Mouse (Mus musculus) cerebellum, adult 11 months (tissue): Measurements from ENCODE around the gene Clstn2.

ENCODE experiments used
- DNase-seq: peaks from one replicate; pipeline ENCODE4 v3.0.0; 2022

The Clstn2 gene

DNA sequence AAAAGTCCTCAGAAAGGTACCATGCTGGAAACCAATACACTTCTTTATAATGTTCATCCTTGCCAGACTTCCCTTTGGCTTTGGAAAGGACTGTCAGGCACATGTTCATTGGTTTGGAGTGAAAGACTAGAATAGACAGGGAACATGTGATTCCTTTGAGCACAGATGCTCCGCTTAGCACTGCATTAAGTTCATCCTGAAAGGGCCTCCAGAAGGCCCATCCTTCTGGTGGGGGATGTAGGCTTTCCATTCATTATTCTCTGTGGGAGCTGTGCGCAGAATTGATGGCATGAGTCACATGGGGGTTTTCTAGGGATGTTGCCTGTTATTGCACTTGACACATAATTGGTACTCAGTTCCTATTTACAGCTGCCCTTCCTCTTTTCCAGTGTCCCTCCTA lies 498.8 kb downstream of the Clstn2 start:
- no peak for DNase-seq

DNA sequence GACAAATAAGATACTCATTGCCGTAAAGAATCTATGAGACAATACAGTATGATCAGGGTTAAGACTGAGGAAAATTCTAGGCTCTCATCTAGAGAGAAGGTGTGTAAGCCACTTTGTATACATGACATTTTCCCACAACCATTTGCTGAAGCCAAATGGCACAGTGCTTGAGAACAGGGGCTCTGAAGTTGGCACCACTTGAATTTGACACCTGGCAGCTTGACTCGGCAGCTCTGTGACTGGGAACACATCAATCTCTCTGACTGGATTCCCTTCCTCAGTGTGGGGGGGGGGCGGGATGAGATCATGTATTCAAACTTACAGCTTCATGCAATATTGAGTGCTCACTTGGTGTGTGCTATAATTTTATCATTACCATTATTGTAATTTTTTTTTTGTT lies 499.7 kb downstream of the Clstn2 start:
- no peak for DNase-seq

DNA sequence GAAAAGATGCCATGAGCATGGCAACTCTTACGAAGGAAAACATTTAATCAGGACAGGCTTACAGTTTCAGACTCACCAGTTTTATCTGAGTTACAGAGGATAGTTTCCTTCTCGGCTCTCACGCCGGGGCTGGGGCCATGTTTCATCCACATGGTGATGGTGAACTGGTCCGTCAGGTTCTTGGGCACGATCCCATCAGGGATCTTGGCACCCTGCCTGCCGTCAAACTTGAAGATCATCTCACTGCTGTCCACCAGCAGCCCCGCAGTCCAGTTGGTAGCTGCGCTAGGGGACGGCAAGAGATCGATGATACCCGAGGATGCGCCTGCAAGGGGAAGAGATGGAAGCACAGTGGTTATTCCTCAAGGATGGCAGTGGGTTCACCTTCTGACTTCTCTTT lies 500.4 kb downstream of the Clstn2 start:
- DNase-seq: no peak

DNA sequence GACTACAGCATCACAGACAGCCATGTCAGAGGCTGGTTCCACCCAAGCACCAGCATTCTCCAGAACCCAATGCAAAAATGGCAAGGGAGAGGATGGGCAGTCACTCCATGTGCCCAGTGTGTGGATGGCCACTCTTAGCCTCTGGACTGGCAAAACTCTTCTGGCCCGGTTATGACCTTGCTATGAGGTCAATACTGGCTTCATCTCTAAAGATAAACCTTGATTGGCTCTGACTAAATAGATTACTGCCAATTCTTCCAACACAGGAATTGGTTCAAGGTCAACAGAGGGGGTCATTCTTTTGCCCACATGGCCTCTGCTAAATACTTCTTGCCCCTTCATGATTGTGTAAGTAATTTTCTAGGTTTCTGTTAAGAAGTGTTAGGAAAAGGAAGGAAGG lies 505.1 kb downstream of the Clstn2 start:
- DNase-seq: no peak

DNA sequence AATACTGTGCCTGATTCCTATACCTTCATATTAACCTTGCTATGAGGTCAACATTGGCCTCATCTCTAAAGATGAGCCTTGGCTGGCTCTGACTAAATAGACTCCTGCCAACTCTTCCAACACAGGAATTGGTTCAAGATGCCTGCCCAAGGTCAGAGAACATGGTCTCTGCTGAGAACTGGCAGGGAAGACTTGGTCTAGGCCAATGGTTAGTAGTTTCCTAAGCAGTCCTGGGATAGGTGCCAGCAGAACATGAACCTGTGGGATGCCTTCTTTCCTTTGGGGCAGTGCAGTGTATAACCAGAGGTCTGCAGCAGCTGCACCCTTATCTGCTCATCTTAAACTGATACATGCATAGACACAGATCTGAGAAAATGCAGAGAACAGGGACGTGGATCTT lies 505.7 kb downstream of the Clstn2 start:
- DNase-seq: no peak

DNA sequence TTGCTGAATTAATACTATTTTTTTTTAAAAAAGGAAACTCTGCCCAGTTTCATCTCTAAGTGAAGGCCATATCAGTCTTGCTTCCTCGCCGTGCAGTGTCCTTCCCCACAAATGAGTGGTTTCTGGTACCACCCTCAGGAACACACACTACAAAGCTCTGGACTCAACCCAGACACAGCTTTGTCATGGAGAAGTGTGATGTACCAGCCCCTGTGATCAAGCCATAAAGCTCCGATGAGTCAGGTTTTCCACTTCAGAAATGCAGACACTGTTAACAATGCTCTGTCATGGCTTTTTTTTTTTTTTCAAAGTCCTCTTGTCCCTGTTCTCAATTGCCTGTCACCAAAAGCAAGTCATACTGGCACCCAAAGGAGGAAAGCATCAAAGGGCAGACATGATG lies 507.4 kb downstream of the Clstn2 start:
- no peak for DNase-seq

DNA sequence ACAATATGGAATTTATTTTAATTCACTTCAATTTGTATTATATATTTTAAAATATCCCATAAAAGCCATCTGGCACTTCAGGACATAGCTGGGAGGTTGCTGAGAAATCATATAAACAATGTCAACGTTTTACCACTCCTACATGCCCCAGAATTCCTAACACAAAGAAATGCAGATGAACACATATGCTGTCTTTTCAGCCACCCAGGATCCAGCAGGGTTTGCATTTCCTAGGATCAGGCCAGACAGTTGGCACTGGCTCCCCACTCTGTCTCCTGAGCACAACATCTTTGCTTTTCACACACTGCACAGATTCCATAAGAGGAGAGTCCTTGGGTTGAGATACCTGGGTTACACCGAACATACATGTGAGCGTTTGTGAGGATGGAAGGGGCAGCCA lies 508.1 kb downstream of the Clstn2 start:
- DNase-seq: no peak

DNA sequence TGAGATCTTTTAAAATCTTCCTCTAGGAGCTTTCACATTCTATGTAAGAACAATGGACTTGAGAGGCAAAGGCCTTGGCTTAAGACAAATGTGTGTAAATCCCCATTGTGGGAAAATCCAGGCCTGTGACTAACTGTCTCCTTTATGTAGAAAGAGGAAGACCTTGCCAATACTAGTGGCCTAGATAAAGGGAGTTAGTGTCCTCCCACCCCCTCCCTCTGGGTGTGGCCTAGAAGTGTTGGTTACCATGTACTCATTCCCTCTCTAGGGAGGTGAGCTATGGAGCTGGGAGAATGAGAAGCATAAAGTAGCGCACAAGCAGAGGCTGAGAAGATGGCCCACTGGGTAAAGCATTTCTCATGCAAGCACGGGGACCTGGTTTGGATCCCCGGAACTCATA lies 512.2 kb downstream of the Clstn2 start:
- DNase-seq: no peak

DNA sequence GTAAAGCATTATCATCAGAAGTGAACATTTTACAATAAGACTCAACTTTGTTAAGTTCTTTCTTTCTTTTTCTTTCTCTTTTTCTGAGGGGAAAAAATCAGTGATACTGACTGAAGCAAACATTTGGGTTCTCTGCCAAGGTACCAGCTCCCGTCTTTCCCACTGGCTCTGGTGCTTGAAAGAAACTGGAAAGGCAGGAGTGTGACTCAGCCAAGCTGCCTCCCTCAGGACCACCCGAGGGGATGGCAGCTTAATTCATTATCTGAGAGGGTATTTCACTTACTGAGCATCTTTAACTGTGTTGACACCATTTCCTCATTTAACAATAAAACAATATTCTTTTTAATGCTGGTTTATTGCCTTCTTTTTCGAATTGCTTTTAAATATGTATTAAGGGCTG lies 516.0 kb downstream of the Clstn2 start:
- DNase-seq: no peak

DNA sequence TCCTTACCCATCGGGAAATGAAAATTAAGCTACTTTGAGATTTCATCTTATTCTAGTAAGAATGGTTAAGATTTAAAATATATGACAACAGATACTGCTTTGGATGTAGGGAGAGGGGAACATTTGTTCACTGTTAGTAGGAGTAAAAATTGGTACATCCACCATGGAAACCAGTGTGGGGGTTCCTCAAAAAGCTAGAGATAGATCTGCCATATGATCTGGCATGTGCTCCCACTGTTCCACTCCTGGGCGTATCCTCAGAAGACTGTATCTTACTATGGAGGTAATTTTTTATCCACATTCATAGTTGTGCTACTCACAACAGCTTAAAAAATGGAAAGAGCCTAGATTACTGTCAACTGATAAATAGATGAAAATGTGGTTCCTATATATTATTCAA lies 518.3 kb downstream of the Clstn2 start:
- DNase-seq: no peak

DNA sequence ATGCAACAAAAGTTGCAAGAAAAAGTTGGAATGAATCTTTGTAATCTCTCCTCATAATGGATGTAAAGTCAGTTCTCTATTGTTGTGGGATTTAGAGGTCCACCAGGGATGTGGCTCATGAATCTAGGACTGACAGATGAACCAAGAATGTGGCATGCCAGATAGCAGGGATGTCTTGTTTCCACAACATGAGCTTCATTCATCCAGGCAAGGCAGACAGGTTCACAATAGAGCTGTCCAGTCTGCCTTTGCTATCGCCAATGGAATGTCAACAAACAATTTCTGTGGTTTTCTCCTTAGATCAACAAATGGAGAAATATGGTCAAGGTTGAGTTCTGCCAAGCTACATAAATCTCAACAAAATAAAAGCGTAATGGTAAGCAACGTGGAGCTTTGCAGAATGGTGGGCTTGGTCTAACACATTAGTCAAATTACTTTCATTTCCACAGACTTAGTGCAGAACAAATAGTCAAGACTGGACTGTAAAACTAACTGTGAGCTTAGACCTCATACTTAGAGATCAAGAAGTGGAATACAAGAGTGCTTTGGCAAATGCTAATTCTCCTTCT lies 520.6 kb downstream of the Clstn2 start:
- DNase-seq: no peak

DNA sequence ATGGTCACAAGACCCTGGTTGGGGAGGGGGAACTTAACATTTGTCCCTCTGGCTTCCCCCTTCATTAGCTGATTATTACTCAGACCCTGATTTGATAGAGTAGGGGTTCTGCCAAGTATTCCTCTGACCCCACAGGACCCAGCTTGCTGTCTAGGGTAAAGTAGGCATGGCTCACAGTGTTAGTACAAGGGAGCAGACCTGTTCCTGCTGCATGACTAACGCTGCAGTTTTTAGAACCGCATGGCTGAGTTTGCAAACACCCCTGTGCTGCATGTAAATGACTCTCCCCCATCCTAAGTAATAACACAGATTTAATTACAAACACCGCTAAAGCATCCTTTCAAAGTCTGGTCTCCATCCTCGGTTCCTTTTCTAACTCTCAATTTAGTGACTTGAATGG lies 531.6 kb downstream of the Clstn2 start:
- no peak for DNase-seq

DNA sequence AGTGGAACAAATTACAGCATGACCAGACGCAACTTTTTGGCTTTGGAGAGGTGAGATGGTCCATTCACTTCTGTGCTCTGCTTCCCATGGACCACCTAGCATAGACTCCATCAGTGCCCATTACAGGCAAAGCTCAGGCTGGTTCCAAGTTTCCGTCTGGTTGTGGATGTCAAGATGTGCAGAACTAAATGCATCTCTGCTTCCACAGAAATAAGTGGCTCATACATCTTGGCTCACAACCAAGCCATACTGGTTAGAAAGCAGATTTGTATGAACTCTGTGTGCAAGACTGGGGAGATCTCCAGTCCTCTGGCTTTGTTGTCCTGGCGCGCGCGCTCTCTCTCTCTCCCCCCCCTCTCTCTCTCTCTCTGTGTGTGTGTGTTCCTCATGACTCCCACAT lies 537.9 kb downstream of the Clstn2 start:
- DNase-seq: no peak

DNA sequence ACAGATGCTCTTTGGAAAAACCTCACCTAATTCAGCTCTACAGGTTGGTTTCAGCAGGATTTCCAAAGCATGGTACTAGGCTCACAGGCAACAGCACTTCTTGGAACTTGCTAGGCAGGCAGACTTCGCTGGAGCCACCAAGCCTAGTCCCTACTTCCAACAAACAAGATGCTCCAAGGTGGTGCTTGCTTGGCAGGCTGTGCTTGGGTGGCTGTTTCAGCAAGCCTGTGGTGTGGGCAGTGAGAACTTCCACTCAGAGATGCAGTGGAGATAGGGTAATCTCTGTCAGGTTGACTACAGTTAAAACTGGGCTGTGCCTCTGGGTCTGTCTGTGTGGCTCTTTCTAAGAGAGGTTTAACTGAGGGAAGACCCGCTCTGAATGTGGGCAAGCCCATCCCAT lies 541.4 kb downstream of the Clstn2 start:
- DNase-seq: no peak

DNA sequence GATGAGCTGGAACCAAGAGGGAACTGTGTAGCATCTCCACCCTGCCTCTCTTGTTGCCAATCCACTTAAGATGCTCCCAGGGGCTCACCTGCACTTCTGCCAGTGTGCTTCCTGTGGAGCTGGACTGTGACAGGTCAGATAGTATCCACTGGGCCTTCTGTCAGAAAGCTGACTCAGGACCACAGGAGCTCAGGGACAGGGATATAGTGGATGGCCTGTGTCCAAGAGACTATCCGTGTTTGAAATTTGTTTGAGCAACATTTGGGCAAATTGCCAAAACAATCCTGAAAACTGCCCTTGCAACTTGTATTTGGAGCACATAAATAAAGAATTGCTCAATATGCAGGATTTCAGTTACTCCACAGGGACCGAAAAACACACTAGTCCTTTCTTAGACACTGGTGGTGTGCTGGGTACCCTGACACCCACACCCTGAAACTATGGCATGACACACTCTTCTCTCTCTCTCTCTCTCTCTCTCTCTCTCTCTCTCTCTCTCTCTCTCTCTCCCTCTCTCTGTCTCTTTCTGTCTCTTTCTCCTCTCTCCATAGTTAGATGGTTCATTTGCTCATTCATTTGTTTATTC lies 542.3 kb downstream of the Clstn2 start:
- peak; percentile 5 for DNase-seq

DNA sequence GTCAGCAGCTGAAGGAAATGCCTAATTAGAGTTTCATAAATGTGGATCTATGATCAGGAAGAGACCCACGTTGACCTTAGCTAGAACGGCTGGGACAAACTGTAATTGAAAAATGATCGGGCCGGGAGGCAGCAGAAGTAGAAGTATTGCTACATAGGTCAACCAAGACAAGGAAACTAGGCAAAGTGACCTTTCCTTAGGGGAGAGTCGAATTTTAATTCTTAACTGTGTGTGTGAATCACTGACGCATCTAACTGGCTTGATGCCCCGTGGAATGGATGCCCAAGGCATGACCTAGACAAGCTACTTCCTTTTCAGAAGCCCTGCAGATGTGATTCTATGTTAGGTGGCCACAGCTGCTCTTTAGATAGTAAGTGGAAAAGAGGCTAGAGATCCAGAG lies 546.2 kb downstream of the Clstn2 start:
- no peak for DNase-seq

DNA sequence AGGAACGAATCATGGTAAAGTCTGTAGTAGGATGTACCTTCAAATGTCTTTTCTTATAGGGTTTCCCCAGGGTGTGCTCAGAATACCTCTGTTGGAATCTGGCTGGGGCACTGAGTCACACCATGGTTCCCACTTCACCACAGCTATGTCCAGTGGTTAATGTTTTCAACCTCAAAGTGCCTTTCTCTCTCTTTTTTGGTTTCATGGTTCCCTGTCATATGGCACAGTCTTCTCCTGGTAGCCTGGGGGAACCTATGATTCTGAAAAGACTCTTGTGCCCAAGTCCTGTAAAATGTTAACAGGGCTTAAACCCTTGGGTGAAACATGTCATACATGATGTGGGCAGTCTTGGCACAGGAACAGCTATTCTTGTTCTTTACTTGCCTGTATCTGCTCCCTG lies 551.8 kb downstream of the Clstn2 start:
- no peak for DNase-seq

DNA sequence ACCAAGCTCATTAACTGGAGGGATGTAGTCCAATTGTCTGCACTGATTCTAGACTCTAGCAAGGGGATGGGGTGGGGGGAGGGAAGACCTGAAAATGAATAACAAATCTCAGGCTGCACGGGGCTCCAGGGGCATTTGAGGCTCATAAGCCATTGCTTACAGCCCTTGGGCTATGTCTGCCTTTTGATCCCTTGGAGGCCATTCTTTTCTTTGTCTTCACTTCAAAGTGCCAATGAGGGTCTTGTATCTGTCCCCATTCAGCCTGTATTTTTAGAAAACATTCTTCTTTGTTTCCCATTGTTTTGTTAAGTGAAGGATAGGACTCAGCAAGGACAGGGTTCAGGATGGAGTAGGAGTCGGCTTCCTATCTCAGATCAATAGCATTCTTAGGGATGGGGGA lies 556.0 kb downstream of the Clstn2 start:
- no peak for DNase-seq

DNA sequence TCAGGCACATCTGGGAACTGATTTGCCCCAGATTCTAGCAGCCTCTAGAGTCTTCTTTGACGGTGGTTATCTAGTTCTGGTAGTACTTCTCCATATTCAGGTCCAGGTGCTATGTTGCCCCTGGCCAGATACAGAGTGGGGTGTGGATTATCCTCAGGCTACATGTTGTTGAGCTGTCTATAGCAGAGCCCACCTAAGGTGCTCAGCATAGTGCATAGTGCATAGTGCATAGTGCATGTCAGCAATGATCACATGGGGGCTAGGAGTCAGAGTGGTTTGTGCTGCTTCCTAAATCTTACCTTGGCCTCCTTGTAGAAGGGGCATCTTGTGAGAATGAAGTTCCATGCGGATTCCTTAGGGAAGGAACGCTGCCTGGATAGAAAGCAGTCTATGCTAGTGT lies 556.5 kb downstream of the Clstn2 start:
- no peak for DNase-seq

DNA sequence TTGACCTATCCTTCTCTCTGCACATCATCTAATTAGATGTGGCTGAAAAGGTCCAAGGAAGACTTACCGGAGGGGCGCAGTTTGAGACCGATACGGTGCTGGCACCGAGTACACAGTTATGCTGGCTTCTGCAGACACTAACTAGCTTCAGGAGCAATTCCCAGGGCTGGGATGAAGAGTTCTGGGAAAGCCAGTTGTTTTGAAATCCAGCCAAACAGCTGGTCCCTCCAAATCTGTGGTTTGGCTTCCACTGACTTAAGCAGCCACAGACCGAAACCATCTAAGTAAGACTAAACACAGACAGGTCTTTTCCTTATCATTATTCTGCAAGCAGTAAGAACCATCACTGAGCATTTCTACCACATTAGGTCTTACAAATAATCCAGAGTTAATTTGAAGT lies 558.1 kb downstream of the Clstn2 start:
- no peak for DNase-seq

DNA sequence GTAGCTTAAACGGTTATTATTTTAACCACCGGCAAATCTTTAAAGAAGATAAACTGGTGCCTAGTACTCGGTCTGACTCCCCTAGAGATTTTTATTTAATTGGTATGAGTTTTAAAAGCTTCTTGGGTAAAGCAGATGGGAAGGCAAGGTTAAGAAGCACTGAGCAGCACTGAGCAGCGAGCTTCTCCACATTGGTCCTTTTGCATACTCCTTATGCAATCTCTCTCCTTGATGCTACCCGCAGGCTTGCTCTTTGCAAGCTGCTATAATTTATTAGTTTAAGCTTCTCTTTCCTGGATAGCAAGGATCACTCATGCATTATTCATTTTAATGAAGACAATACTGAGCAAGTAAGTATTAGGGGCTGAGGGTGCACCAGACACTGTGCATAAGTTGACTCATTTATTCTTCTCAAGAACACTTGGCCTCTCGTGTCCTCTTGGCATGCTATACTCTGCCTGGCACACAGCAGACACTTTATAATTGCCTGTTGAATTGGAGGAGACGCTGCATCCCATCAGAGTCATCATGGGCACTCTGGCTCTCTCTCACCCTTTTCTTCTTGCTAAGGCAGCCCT lies 561.9 kb downstream of the Clstn2 start:
- no peak for DNase-seq

DNA sequence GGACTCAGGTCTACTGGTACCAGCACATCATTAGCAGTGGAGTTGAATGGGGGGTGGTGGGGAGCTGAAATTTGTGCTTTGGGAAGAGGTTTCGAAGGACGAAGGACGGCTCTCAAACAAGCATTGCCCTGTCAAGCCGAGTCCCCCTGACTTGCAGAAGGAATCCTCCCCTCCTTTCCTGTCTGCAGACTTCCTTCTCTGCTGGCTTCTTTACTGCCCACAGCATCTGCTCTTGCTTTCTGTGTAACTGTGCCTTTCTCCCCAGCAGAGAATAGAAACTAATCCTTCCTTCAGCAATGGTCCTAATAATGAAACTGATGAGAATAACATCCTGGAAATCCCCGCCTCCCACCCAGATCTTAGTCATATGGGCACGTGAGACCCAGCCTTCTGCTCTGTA lies 572.5 kb downstream of the Clstn2 start:
- no peak for DNase-seq

DNA sequence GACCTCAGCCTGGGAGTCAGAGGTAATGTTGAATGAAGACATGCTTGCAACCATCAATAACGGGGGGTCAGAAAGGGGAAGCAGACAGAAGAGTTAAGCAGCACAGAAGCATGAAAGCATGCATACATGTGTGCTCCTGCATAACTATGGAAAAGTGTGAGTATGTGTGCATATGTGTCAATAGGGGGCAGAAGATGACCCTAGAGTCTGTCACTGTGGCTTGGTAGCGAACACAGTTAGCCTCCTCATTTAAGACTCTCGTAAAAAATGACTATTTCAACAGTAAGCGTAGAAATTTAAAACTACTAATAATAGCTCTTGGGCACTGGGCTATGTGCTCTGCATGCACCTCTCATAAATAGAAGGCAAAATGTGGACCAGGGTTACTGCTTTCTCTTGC lies 573.2 kb downstream of the Clstn2 start:
- no peak for DNase-seq

DNA sequence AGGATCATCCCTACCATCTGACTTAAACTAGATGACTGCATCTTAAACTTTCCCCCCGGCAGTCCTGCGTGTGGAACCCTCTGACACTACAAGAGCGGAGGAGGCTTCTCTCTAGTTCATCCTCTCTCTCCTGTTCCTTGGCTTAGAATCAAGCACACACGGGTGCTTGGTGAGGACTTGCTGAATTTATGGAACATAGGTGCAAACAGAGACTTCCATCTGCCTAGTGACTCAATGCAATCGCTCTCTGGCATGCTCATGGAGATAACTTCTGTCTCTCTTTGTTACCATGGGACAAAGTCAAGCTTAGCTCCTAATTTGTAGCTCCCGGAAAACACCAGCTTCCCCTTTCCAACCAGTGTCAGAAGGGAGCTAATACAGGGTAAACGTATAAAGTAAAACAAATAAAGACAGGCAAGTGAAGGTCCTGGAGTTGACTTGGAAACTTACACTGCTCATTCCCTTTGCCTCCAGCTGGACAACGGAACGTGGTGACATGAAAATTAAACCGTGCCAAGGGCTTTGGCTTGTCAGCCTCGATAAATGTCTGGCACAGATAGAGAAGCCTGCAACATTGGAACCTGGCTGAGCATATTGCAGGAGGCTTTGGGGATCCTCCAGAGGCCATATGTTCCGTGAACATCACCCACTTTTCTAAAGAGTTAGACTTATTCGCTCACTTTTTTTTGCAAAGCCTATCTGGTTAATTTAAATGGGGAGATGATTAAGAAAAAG lies 583.5 kb downstream of the Clstn2 start:
- peak; percentile 47 for DNase-seq
